Mouse (Mus musculus) liver, embryonic 14.5 days (tissue): Measurements from ENCODE around the gene Atp5k.

Experiments
- CTCF ChIP-seq: IDR thresholded peaks from 2 replicates; pipeline ENCODE4 v1.5.1; 2016; ENCODE audit warnings: antibody characterized with exemption, low read depth, control low read depth
- EP300 ChIP-seq: IDR thresholded peaks from 2 replicates; pipeline ENCODE4 v1.6.1; 2016; ENCODE audit warnings: antibody characterized with exemption, low read depth

- TF ChIP-seq CTCF (no peak), EP300 (no peak)
Measured at GRCm38 (mm10) chr5:108452422-108452821, 18.2 kb upstream of the Atp5k start.
